Mouse (Mus musculus) layer of hippocampus, postnatal 25 days (tissue): ENCODE data around the gene Olfr1157. TPM values are rescaled to one million over a fixed set of nuclear protein-coding genes. Genes with fewer than 3 reads are reported as not detected.

Source experiments
- DNase-seq, 2 experiments: peaks; one replicate each; pipeline ENCODE4 v3.0.0; 2022; ENCODE audit warnings: mixed read lengths in 2 of 2, low spot score in 1 of 2; ENCODE audit errors: extremely low spot score in 1 of 2
- total RNA-seq, 2 experiments: library from RNA; stranded (reverse); gene quantifications; 2 replicates each; pipeline ENCODE4 v1.2.3; 2021

The Olfr1157 gene
- total RNA-seq, result not detected

GRCm38 (mm10) chr2:87968199-87968598, at the start of gene Olfr1157:
Olfr1157 (minus strand) TSS chr2:87968299.
- no peak for DNase-seq

- DNase-seq, result no peak
These were observed 39.6 kb upstream of the Olfr1157 start, which contains the start of gene Olfr1160 for GRCm38 (mm10) chr2:88007515-88008318. Olfr1160 (minus strand) TSS chr2:88008268.

GRCm38 (mm10) chr2:87989813-87990212, 21.7 kb upstream of the Olfr1157 start, which contains the start of gene Olfr1158:
Olfr1158 (plus strand) TSS chr2:87990113.
- DNase-seq, result no peak

GRCm38 (mm10) chr2:87974563-87974962, 6.5 kb upstream of the Olfr1157 start, which contains the start of gene Olfr74:
Olfr74 (minus strand) TSS chr2:87974663.
- no peak for DNase-seq

GRCm38 (mm10) chr2:87953000-87953399, 15.1 kb downstream of the Olfr1157 start, which contains the start of gene Olfr1156:
Olfr1156 (minus strand) TSS chr2:87953100.
- DNase-seq, result no peak

GRCm38 (mm10) chr2:87945037-87945436, 23.1 kb downstream of the Olfr1157 start, which contains the start of gene Olfr1155:
Olfr1155 (minus strand) TSS chr2:87945137.
- DNase-seq, result no peak

Other genes starting within 250 kb of the Olfr1157 start
- not detected for gene Olfr1138, start 228.3 kb downstream of the Olfr1157 start, total RNA-seq
- gene Olfr1140, start 224.5 kb downstream of the Olfr1157 start, total RNA-seq, result not detected
- gene Olfr1141, start 214.3 kb downstream of the Olfr1157 start, total RNA-seq, result not detected
- gene Olfr152, start 188.8 kb downstream of the Olfr1157 start, total RNA-seq, result not detected
- not detected for gene Olfr1143, start 167.7 kb downstream of the Olfr1157 start, total RNA-seq
- gene Olfr1145, start 158.5 kb downstream of the Olfr1157 start, total RNA-seq, result not detected
- gene Olfr1148, start 137.8 kb downstream of the Olfr1157 start, total RNA-seq, result not detected
- not detected for gene Olfr1150-ps1, start 124.3 kb downstream of the Olfr1157 start, total RNA-seq
- not detected for gene Olfr1151, start 112.4 kb downstream of the Olfr1157 start, total RNA-seq
- gene Olfr1152, start 101.8 kb downstream of the Olfr1157 start, total RNA-seq, result not detected
- not detected for gene Olfr1153, start 73.3 kb downstream of the Olfr1157 start, total RNA-seq
- gene Olfr1154, start 63.1 kb downstream of the Olfr1157 start, total RNA-seq, result not detected
- not detected for gene Olfr1155, start 23.2 kb downstream of the Olfr1157 start, total RNA-seq
- gene Olfr1156, start 15.2 kb downstream of the Olfr1157 start, total RNA-seq, result under 1 TPM in 1 of 2 experiments, not detected in 1; 0.14 TPM
- gene Olfr74, start 6.4 kb upstream of the Olfr1157 start, total RNA-seq, result not detected
- gene Olfr1158, start 21.8 kb upstream of the Olfr1157 start, total RNA-seq, result not detected
- gene Olfr1160, start 40.0 kb upstream of the Olfr1157 start, total RNA-seq, result not detected
- gene Olfr1161, start 54.5 kb upstream of the Olfr1157 start, total RNA-seq, result not detected
- not detected for gene Olfr73, start 69.4 kb upstream of the Olfr1157 start, total RNA-seq
- not detected for gene Olfr1162, start 82.8 kb upstream of the Olfr1157 start, total RNA-seq
- gene Olfr1163, start 103.5 kb upstream of the Olfr1157 start, total RNA-seq, result not detected
- not detected for gene Olfr1164, start 125.7 kb upstream of the Olfr1157 start, total RNA-seq
- not detected for gene Olfr1166, start 160.0 kb upstream of the Olfr1157 start, total RNA-seq
- gene Olfr1167, start 186.9 kb upstream of the Olfr1157 start, total RNA-seq, result not detected
- gene Olfr1168, start 213.6 kb upstream of the Olfr1157 start, total RNA-seq, result not detected